Mouse (Mus musculus) lung, postnatal 0 days (tissue): ENCODE measurements around the gene Ccdc36.

ENCODE experiments used
- CTCF ChIP-seq: IDR thresholded peaks from 2 replicates; pipeline ENCODE4 v1.5.1; 2016; ENCODE audit warnings: antibody characterized with exemption, mild to moderate bottlenecking
- EP300 ChIP-seq: IDR thresholded peaks from 2 replicates; pipeline ENCODE4 v1.6.1; 2016; ENCODE audit warnings: antibody characterized with exemption, mild to moderate bottlenecking, control low read depth

- no peak for TF ChIP-seq CTCF
- no peak for TF ChIP-seq EP300
Measured at GRCm38 (mm10) chr9:108456953-108457352, 28.7 kb upstream of the Ccdc36 start.
